ENCODE assay signal across 12 mouse cellular contexts in genomic region chr3:154385831-154386312, GRCm38 (mm10). TPM values are rescaled to one million over a fixed set of nuclear protein-coding genes. Genes with fewer than 3 reads are reported as not detected.
DNase-seq lines count a peak whose midpoint lies in the region; ATAC-seq and TF ChIP-seq lines count a peak whose summit lies in the region.
"Had no signal": no experiment of that assay in that cellular context is flagged by ENCODE, and none has a peak within 500 bp of the region (broad histone marks: within the 10 kb centered on the region; RNA-seq: fewer than 3 reads in every experiment).

No protein-coding gene starts in this region.

- TF ChIP-seq CTCF in lung, postnatal 0 days (IDR thresholded peaks at IDR 0.05): no peak

- no peaks in the 10 kb centered on the region for H3K4me1 ChIP-seq in lung, embryonic 15.5 days
- no peaks in the 10 kb centered on the region for H3K4me1 ChIP-seq in lung, postnatal 0 days (ENCODE audit: insufficient read depth, low read depth, low read length)
- H3K4me1 ChIP-seq in embryonic facial prominence, embryonic 13.5 days: peaks cover 36% of the 10 kb centered on the region
- H3K4me1 ChIP-seq in hindbrain, embryonic 15.5 days (replicated peaks): peaks cover 7% of the 10 kb centered on the region
- H3K4me1 ChIP-seq in neural tube, embryonic 14.5 days (ENCODE audit: control insufficient read depth, insufficient read depth, low read length): 0 out of 2 replicates have a peak, but pooled peaks cover 6% of the 10 kb centered on the region

- no peaks in the 10 kb centered on the region for H3K36me3 ChIP-seq in lung, embryonic 15.5 days
- no peaks in the 10 kb centered on the region for H3K36me3 ChIP-seq in lung, postnatal 0 days (ENCODE audit: insufficient read depth, low read length)
- no peaks in the 10 kb centered on the region for H3K36me3 ChIP-seq in embryonic facial prominence, embryonic 13.5 days
- no peaks in the 10 kb centered on the region for H3K36me3 ChIP-seq in hindbrain, embryonic 15.5 days
- no peaks in the 10 kb centered on the region for H3K36me3 ChIP-seq in neural tube, embryonic 14.5 days (ENCODE audit: control insufficient read depth, insufficient read depth, low read length)

- no peak overlapping the region for H3K4me3 ChIP-seq in lung, embryonic 15.5 days
- no peak overlapping the region for H3K4me3 ChIP-seq in lung, postnatal 0 days (ENCODE audit: low read depth, low read length)
- H3K4me3 ChIP-seq in embryonic facial prominence, embryonic 13.5 days: no peak overlapping the region
- no peak overlapping the region for H3K4me3 ChIP-seq in hindbrain, embryonic 15.5 days
- no peak overlapping the region for H3K4me3 ChIP-seq in neural tube, embryonic 14.5 days (ENCODE audit: low read depth, low read length)

- H3K9ac ChIP-seq in lung, embryonic 15.5 days: no peak overlapping the region
- H3K9ac ChIP-seq in lung, postnatal 0 days (replicated peaks; ENCODE audit: low read depth): no peak overlapping the region
- H3K9ac ChIP-seq in embryonic facial prominence, embryonic 13.5 days: no peak overlapping the region
- H3K9ac ChIP-seq in hindbrain, embryonic 15.5 days: no peak overlapping the region
- H3K9ac ChIP-seq in neural tube, embryonic 14.5 days (replicated peaks; ENCODE audit: low read depth, low read length): 0 out of 2 replicates have a peak overlapping the region, but pooled peaks have one; percentile 11

- no peaks in the 10 kb centered on the region for H3K9me3 ChIP-seq in lung, embryonic 15.5 days
- no peaks in the 10 kb centered on the region for H3K9me3 ChIP-seq in lung, postnatal 0 days (ENCODE audit: low read length)
- H3K9me3 ChIP-seq in embryonic facial prominence, embryonic 13.5 days: no peaks in the 10 kb centered on the region
- no peaks in the 10 kb centered on the region for H3K9me3 ChIP-seq in hindbrain, embryonic 15.5 days
- no peaks in the 10 kb centered on the region for H3K9me3 ChIP-seq in neural tube, embryonic 14.5 days (ENCODE audit: control insufficient read depth, low read length)

- no peak overlapping the region for H3K27ac ChIP-seq in lung, embryonic 15.5 days
- no peak overlapping the region for H3K27ac ChIP-seq in lung, postnatal 0 days (ENCODE audit: low read length)
- H3K27ac ChIP-seq in embryonic facial prominence, embryonic 13.5 days: peak overlapping the region; percentile 14; the same call in 1 of the 2 replicates
- H3K27ac ChIP-seq in hindbrain, embryonic 15.5 days (replicated peaks): no peak overlapping the region
- H3K27ac ChIP-seq in neural tube, embryonic 14.5 days (ENCODE audit: low read depth, low read length): no peak overlapping the region

- 17% methylated on average over 10 of the region's 10 CpGs for WGBS in lung, embryonic 15.5 days
- WGBS in lung, postnatal 0 days: 29% methylated on average over 10 of the region's 10 CpGs
- WGBS in embryonic facial prominence, embryonic 13.5 days: 5% methylated on average over 10 of the region's 10 CpGs
- 5% methylated on average over 10 of the region's 10 CpGs for WGBS in hindbrain, embryonic 15.5 days
- WGBS in neural tube, embryonic 14.5 days: 7% methylated on average over 10 of the region's 10 CpGs

- no peak overlapping the region for H3K4me2 ChIP-seq in lung, embryonic 15.5 days
- no peak overlapping the region for H3K4me2 ChIP-seq in lung, postnatal 0 days (replicated peaks; ENCODE audit: low read depth, low read length)
- peak overlapping the region; percentile 33 for H3K4me2 ChIP-seq in embryonic facial prominence, embryonic 13.5 days
- no peak overlapping the region for H3K4me2 ChIP-seq in hindbrain, embryonic 15.5 days
- 0 out of 2 replicates have a peak overlapping the region, but pooled peaks have one; percentile 6 for H3K4me2 ChIP-seq in neural tube, embryonic 14.5 days (ENCODE audit: low read depth, low read length)

- peak; percentile 17; the same call in 1 of the 2 replicates for ATAC-seq in lung, embryonic 15.5 days (ENCODE audit: borderline replicate concordance, extremely low read depth, low FRiP score, low TSS enrichment)
- ATAC-seq in lung, postnatal 0 days: no peak
- no peak for ATAC-seq in embryonic facial prominence, embryonic 13.5 days (ENCODE audit: insufficient number of reproducible peaks, insufficient read depth, low FRiP score, low TSS enrichment, low read depth)
- ATAC-seq in hindbrain, embryonic 15.5 days (ENCODE audit: low FRiP score, low read depth): peak; percentile 61
- peak; percentile 60; the same call in 1 of the 2 replicates for ATAC-seq in neural tube, embryonic 14.5 days (ENCODE audit: low read depth)

- no peak for TF ChIP-seq EP300 in lung, postnatal 0 days (IDR thresholded peaks at IDR 0.05)

- DNase-seq in lung, postnatal 0 days (ENCODE audit: low spot score): no peak
- no peak for DNase-seq in ovary, postnatal 10 days (ENCODE audit: low spot score)
- DNase-seq in adrenal gland, adult (ENCODE audit: inconsistent age in 2 of 2, low spot score in 1 of 2): no peak
- no peak for DNase-seq in gastrocnemius, postnatal 4 days (ENCODE audit: low spot score in 2 of 2)
- DNase-seq: gastrocnemius, postnatal 36 days; lung, adult 18-20 months had no signal

- H3K27me3 ChIP-seq in lung, embryonic 15.5 days: no peaks in the 10 kb centered on the region
- no peaks in the 10 kb centered on the region for H3K27me3 ChIP-seq in lung, postnatal 0 days (replicated peaks; ENCODE audit: insufficient read depth, low read length)
- H3K27me3 ChIP-seq in embryonic facial prominence, embryonic 13.5 days: no peaks in the 10 kb centered on the region; the same call in 1 of the 2 replicates
- H3K27me3 ChIP-seq in hindbrain, embryonic 15.5 days: no peaks in the 10 kb centered on the region
- H3K27me3 ChIP-seq in neural tube, embryonic 14.5 days (ENCODE audit: control insufficient read depth, insufficient read depth, low read length): no peaks in the 10 kb centered on the region

RNA-seq across cellular contexts. Expression of gene Lhx8, which starts 55.4 kb away (rescaled TPM):
- 0.08 and 0.11 TPM in 2 replicates for polyA plus RNA-seq in lung, embryonic 15.5 days (2015; fragmentation: Nextera tagmentation; extraction: Ambion mirVana)
- polyA plus RNA-seq in lung, postnatal 0 days (2015; fragmentation: Nextera tagmentation; extraction: Ambion mirVana): not detected in 2 replicates
- 58.2 and 61.9 TPM in 2 replicates for polyA plus RNA-seq in embryonic facial prominence, embryonic 13.5 days (2015; fragmentation: Nextera tagmentation; extraction: Ambion mirVana)
- 0.13 and 0.28 TPM in 2 replicates for polyA plus RNA-seq in hindbrain, embryonic 15.5 days (2015; fragmentation: Nextera tagmentation; extraction: Ambion mirVana)
- polyA plus RNA-seq in neural tube, embryonic 14.5 days (2014; fragmentation: Nextera tagmentation; extraction: Ambion mirVana): not detected in 2 replicates
- 1 to 10 TPM in 1 of 2 experiments, under 1 TPM in 1; 0.52 to 1.2 TPM for total RNA-seq in gastrocnemius, postnatal 4 days (2021)
- total RNA-seq: gastrocnemius, postnatal 36 days had no signal
- polyA plus RNA-seq: large intestine, adult 2 months; spleen, adult 2 months had no signal

Comparison
In these comparisons a context has a peak if more than half of its experiments do, and no peak if none do; other contexts are left out.
1. ATAC-seq: peak in lung, embryonic 15.5 days (single experiment), hindbrain, embryonic 15.5 days (single experiment) and neural tube, embryonic 14.5 days (single experiment); none in lung, postnatal 0 days (single experiment) and embryonic facial prominence, embryonic 13.5 days (single experiment).
2. H3K4me2 ChIP-seq: peak in embryonic facial prominence, embryonic 13.5 days (single experiment) and neural tube, embryonic 14.5 days (single experiment); none in lung, embryonic 15.5 days (single experiment), lung, postnatal 0 days (single experiment) and hindbrain, embryonic 15.5 days (single experiment).
3. RNA of gene Lhx8, which starts 55.4 kb away (polyA plus RNA-seq): 58.2 to 61.9 TPM in embryonic facial prominence, embryonic 13.5 days; 0.13 to 0.28 TPM in hindbrain, embryonic 15.5 days, 0.08 to 0.11 TPM in lung, embryonic 15.5 days, not detected in lung, postnatal 0 days and not detected in neural tube, embryonic 14.5 days; every median in the first group is over 10 times any median in the second.